In genomic region chr4:107064394-107065098, GRCm38 (mm10) we compare ENCODE assay signal across 36 mouse cellular contexts. TPM values are rescaled to one million over a fixed set of nuclear protein-coding genes. Genes with fewer than 3 reads are reported as not detected.
"Had no signal": no experiment of that assay in that cellular context is flagged by ENCODE, and none has a peak within 500 bp of the region (broad histone marks: within the 10 kb centered on the region; RNA-seq: fewer than 3 reads in every experiment).

No protein-coding gene starts in this region.

- H3K9me3 ChIP-seq: embryonic facial prominence, embryonic 10.5 days; embryonic facial prominence, embryonic 12.5 days; embryonic facial prominence, embryonic 13.5 days; embryonic facial prominence, embryonic 15.5 days; forebrain, embryonic 10.5 days; forebrain, embryonic 12.5 days; forebrain, embryonic 13.5 days; forebrain, embryonic 15.5 days had no signal

- H3K4me3 ChIP-seq: embryonic facial prominence, embryonic 12.5 days; embryonic facial prominence, embryonic 13.5 days; embryonic facial prominence, embryonic 15.5 days; erythroblast, embryonic 14.5 days; forebrain, embryonic 12.5 days; forebrain, embryonic 13.5 days; forebrain, embryonic 15.5 days; gastrocnemius, adult 2 months; heart, adult 2 months had no signal

- H3K27me3 ChIP-seq: embryonic facial prominence, embryonic 12.5 days; embryonic facial prominence, embryonic 13.5 days; embryonic facial prominence, embryonic 15.5 days; forebrain, embryonic 15.5 days had no signal

- H3K9ac ChIP-seq: embryonic facial prominence, embryonic 12.5 days; embryonic facial prominence, embryonic 15.5 days; forebrain, embryonic 12.5 days; forebrain, embryonic 13.5 days; forebrain, embryonic 15.5 days; forebrain, postnatal 0 days had no signal

- H3K27ac ChIP-seq: embryonic facial prominence, embryonic 10.5 days; embryonic facial prominence, embryonic 12.5 days; embryonic facial prominence, embryonic 13.5 days; embryonic facial prominence, embryonic 15.5 days; forebrain, embryonic 10.5 days; forebrain, embryonic 12.5 days; forebrain, embryonic 13.5 days; forebrain, embryonic 15.5 days; gastrocnemius, adult 2 months; heart, adult 2 months had no signal

- H3K4me2 ChIP-seq: embryonic facial prominence, embryonic 15.5 days; forebrain, embryonic 12.5 days; forebrain, embryonic 15.5 days had no signal

- DNase-seq: cerebellum, adult 9-10 months; cerebellum, adult 9-11 months; cerebellum, postnatal 10 days; cerebellum, postnatal 14 days; cerebellum, postnatal 25 days; cerebellum, postnatal 36 days; embryo, embryonic 11 days; forebrain, postnatal 0 days; gastrocnemius, adult 2 months; gastrocnemius, postnatal 10 days; gastrocnemius, postnatal 14 days; gastrocnemius, postnatal 25 days; gastrocnemius, postnatal 36 days; heart, adult 11 months; heart, adult 18-20 months; heart, adult 2 months had no signal

RNA-seq across cellular contexts. Expression of gene Cdcp2, which starts 32.1 kb away (rescaled TPM):
- total RNA-seq: common myeloid progenitor, adult 5-6 weeks; forebrain, postnatal 0 days; gastrocnemius, adult 18-20 months; gastrocnemius, adult 2 months; gastrocnemius, adult 8-10 months; gastrocnemius, postnatal 10 days; gastrocnemius, postnatal 14 days; gastrocnemius, postnatal 25 days; gastrocnemius, postnatal 36 days; gastrocnemius, postnatal 4 days; granulocyte monocyte progenitor cell, adult 5-6 weeks; heart, adult 18-20 months; heart, adult 2 months; heart, adult 8-10 months had no signal
- polyA plus RNA-seq: cortical plate, adult 2 months; embryonic facial prominence, embryonic 11.5 days; embryonic facial prominence, embryonic 13.5 days; embryonic facial prominence, embryonic 15.5 days; forebrain, embryonic 12.5 days; forebrain, embryonic 13.5 days; forebrain, embryonic 14.5 days; forebrain, embryonic 15.5 days; forebrain, embryonic 16.5 days; forebrain, postnatal 0 days; frontal cortex, adult 2 months; heart, adult 2 months had no signal
